ENCODE assay signal across 31 mouse cellular contexts in the genomic region with DNA sequence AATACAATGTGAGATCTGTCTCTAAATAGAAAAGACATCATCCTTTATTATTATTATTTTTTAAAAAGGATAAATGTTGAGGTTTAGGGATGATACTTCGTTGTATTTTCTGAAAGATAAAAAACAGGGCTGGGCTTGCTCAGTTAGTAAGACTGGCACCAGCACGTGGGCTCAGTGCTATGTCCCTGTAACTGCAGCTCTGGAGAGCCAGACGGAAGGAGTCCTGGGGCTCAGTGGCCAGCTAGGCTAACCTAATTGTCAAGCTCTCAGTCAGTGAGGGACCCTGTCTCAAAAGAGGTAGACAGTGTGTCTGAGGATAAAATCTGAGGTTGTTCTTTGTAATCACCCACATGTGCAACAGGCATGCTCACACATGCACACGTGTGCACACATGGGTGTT. TPM values are rescaled to one million over a fixed set of nuclear protein-coding genes. Genes with fewer than 3 reads are reported as not detected.
"Had no signal": no experiment of that assay in that cellular context is flagged by ENCODE, and none has a peak within 500 bp of the region (broad histone marks: within the 10 kb centered on the region; RNA-seq: fewer than 3 reads in every experiment).

No protein-coding gene starts in this region.

- H3K9me3 ChIP-seq: limb, embryonic 12.5 days; limb, embryonic 13.5 days; limb, embryonic 15.5 days; liver, embryonic 12.5 days; liver, embryonic 13.5 days; liver, embryonic 15.5 days; lung, embryonic 15.5 days; megakaryocyte, embryonic 14.5 days; midbrain, embryonic 10.5 days; midbrain, embryonic 12.5 days; midbrain, embryonic 13.5 days; midbrain, embryonic 15.5 days; neural tube, embryonic 12.5 days; neural tube, embryonic 13.5 days had no signal

- H3K36me3 ChIP-seq: liver, embryonic 12.5 days; liver, embryonic 13.5 days; liver, embryonic 15.5 days; lung, embryonic 15.5 days; midbrain, embryonic 10.5 days; midbrain, embryonic 12.5 days; midbrain, embryonic 13.5 days; midbrain, embryonic 15.5 days; neural tube, embryonic 12.5 days; neural tube, embryonic 13.5 days had no signal

- H3K27me3 ChIP-seq: limb, embryonic 12.5 days; limb, embryonic 13.5 days; limb, embryonic 15.5 days; liver, embryonic 15.5 days; lung, embryonic 15.5 days; midbrain, embryonic 12.5 days; midbrain, embryonic 13.5 days; midbrain, embryonic 15.5 days; neural tube, embryonic 12.5 days; neural tube, embryonic 13.5 days had no signal

- DNase-seq: liver; liver, embryonic 13.5 days; liver, postnatal 0 days; lung, adult 18-20 months; lung, adult 2 months; lung, embryonic 14.5 days; lung, postnatal 10 days; lung, postnatal 14 days; lung, postnatal 36 days; lung, postnatal 4 days; midbrain, embryonic 14.5 days had no signal

- H3K27ac ChIP-seq: limb, embryonic 12.5 days; limb, embryonic 13.5 days; limb, embryonic 15.5 days; liver, embryonic 12.5 days; liver, embryonic 13.5 days; liver, embryonic 14.5 days; liver, embryonic 15.5 days; lung, embryonic 15.5 days; macrophage; midbrain, embryonic 10.5 days; midbrain, embryonic 12.5 days; midbrain, embryonic 13.5 days; midbrain, embryonic 15.5 days; neural tube, embryonic 12.5 days; neural tube, embryonic 13.5 days had no signal

- H3K4me1 ChIP-seq: liver, embryonic 15.5 days; lung, embryonic 15.5 days; megakaryocyte, embryonic 14.5 days had no signal

- H3K4me3 ChIP-seq: limb, embryonic 12.5 days; limb, embryonic 13.5 days; limb, embryonic 15.5 days; liver, embryonic 12.5 days; liver, embryonic 13.5 days; liver, embryonic 15.5 days; lung, embryonic 15.5 days; megakaryocyte, embryonic 14.5 days; midbrain, embryonic 10.5 days; midbrain, embryonic 12.5 days; midbrain, embryonic 13.5 days; midbrain, embryonic 15.5 days; myocyte; neural tube, embryonic 12.5 days; neural tube, embryonic 13.5 days had no signal

RNA-seq across cellular contexts. Expression of a gene that starts 19.3 kb away (rescaled TPM):
- total RNA-seq: megakaryocyte progenitor cell, adult 5-6 weeks; megakaryocyte, adult 5-6 weeks; megakaryocyte-erythroid progenitor cell, adult 5-6 weeks; monocyte, adult 5-6 weeks had no signal
